Mouse (Mus musculus): ENCODE measurements around the gene Cbarp. TPM values are rescaled to one million over a fixed set of nuclear protein-coding genes. Genes with fewer than 3 reads are reported as not detected.
"Not testable (repeated sequence)": the region's sequence is repeated elsewhere in the genome, so short reads cannot be mapped to it uniquely, and the experiment has no call there.

Gene Cbarp
- polyA plus RNA-seq, 2 experiments = 1.1 to 1.8 TPM

- DNase-seq (ENCODE audit: low read depth in 3 of 3, low spot score in 3 of 3) = peak; percentile 82 to 87 (median 84)
- peaks cover 27 to 28% of the 10 kb centered on the region in 2 experiments for H3K4me1 ChIP-seq (replicated peaks; ENCODE audit: control insufficient read depth in 2 of 2, insufficient read depth in 2 of 2, low read length in 1 of 2)
- no peaks in the 10 kb centered on the region; the same call in 1 of the 2 replicates for H3K9me3 ChIP-seq (ENCODE audit: control insufficient read depth, low read length)
- H3K36me3 ChIP-seq (replicated peaks; ENCODE audit: control insufficient read depth, insufficient read depth, low read depth) = peaks cover 19% of the 10 kb centered on the region
- under 1% methylated on average over 48 of the region's 48 CpGs for WGBS (ENCODE audit: insufficient replicate concordance)
- H3K4me3 ChIP-seq (ENCODE audit: insufficient read depth in 1 of 2, low read depth in 2 of 2, low read length in 2 of 2) = peak overlapping the region; percentile 76 to 84
- H3K27me3 ChIP-seq (ENCODE audit: control insufficient read depth, insufficient read depth, low read length) = no peaks in the 10 kb centered on the region
- peak; percentile 61 for ATAC-seq (ENCODE audit: insufficient read depth)
- H3K27ac ChIP-seq = peak overlapping the region; percentile 88
- peak overlapping the region; percentile 85 for H3K4me2 ChIP-seq (ENCODE audit: low read depth)
- peak overlapping the region; percentile 88 for H3K9ac ChIP-seq (replicated peaks)
- TF ChIP-seq EP300 (IDR thresholded peaks at IDR 0.05; ENCODE audit: low read depth) = no peak
- no peak for TF ChIP-seq CTCF (IDR thresholded peaks at IDR 0.05; ENCODE audit: low read depth)
Observed at GRCm38 (mm10) chr10:80168038-80168661, 27.5 kb upstream of the Cbarp start.

GRCm38 (mm10) chr10:80167460-80168037 lies 26.9 kb upstream of the Cbarp start:
- no peaks in the 10 kb centered on the region for H3K27me3 ChIP-seq (ENCODE audit: control insufficient read depth, insufficient read depth, low read length)
- 0% methylated on average over 55 of the region's 55 CpGs for WGBS (ENCODE audit: insufficient replicate concordance)
- DNase-seq (ENCODE audit: low read depth in 3 of 3, low spot score in 3 of 3) = peak; percentile 98
- H3K9ac ChIP-seq (replicated peaks) = peak overlapping the region; percentile 88
- no peaks in the 10 kb centered on the region; the same call in 1 of the 2 replicates for H3K9me3 ChIP-seq (ENCODE audit: control insufficient read depth, low read length)
- H3K4me2 ChIP-seq (ENCODE audit: low read depth) = peak overlapping the region; percentile 85
- ATAC-seq (ENCODE audit: insufficient read depth) = peak; percentile 85
- peaks cover 26 to 31% of the 10 kb centered on the region in 2 experiments for H3K4me1 ChIP-seq (replicated peaks; ENCODE audit: control insufficient read depth in 2 of 2, insufficient read depth in 2 of 2, low read length in 1 of 2)
- peaks cover 19% of the 10 kb centered on the region for H3K36me3 ChIP-seq (replicated peaks; ENCODE audit: control insufficient read depth, insufficient read depth, low read depth)
- no peak for TF ChIP-seq EP300 (IDR thresholded peaks at IDR 0.05; ENCODE audit: low read depth)
- TF ChIP-seq CTCF (IDR thresholded peaks at IDR 0.05; ENCODE audit: low read depth) = no peak
- peak overlapping the region; percentile 88 for H3K27ac ChIP-seq
- H3K4me3 ChIP-seq (ENCODE audit: insufficient read depth in 1 of 2, low read depth in 2 of 2, low read length in 2 of 2) = peak overlapping the region; percentile 76 to 84

DNA sequence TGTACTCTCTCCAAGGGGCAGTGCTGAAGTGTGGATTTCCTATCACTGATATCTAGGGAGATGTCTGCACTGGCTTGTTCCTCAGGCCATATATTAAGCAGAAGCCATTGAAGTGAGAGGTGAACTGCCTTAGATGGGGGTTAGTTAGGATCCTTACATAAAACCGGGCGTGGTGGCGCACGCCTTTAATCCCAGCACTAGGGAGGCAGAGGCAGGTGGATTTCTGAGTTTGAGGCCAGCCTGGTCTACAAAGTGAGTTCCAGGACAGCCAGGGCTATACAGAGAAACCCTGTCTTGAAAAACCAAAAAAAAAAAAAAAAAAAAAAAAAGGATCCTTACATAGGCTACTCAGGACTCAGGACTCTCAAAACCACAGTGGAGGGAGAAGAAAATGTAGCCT lies 25.5 kb upstream of the Cbarp start:
- not testable (repeated sequence) for H3K4me3 ChIP-seq (ENCODE audit: insufficient read depth in 1 of 2, low read depth in 2 of 2, low read length in 2 of 2); H3K27ac ChIP-seq; H3K9ac ChIP-seq (replicated peaks); DNase-seq (ENCODE audit: low read depth in 3 of 3, low spot score in 3 of 3); H3K4me2 ChIP-seq (ENCODE audit: low read depth); ATAC-seq (ENCODE audit: insufficient read depth); H3K27me3 ChIP-seq (ENCODE audit: control insufficient read depth, insufficient read depth, low read length); H3K9me3 ChIP-seq (ENCODE audit: control insufficient read depth, low read length)
- peaks cover 34 to 41% of the 10 kb centered on the region in 2 experiments for H3K4me1 ChIP-seq (replicated peaks; ENCODE audit: control insufficient read depth in 2 of 2, insufficient read depth in 2 of 2, low read length in 1 of 2)
- peaks cover 13% of the 10 kb centered on the region for H3K36me3 ChIP-seq (replicated peaks; ENCODE audit: control insufficient read depth, insufficient read depth, low read depth)
- 82% methylated on average over 4 of the region's 4 CpGs for WGBS (ENCODE audit: insufficient replicate concordance)

DNA sequence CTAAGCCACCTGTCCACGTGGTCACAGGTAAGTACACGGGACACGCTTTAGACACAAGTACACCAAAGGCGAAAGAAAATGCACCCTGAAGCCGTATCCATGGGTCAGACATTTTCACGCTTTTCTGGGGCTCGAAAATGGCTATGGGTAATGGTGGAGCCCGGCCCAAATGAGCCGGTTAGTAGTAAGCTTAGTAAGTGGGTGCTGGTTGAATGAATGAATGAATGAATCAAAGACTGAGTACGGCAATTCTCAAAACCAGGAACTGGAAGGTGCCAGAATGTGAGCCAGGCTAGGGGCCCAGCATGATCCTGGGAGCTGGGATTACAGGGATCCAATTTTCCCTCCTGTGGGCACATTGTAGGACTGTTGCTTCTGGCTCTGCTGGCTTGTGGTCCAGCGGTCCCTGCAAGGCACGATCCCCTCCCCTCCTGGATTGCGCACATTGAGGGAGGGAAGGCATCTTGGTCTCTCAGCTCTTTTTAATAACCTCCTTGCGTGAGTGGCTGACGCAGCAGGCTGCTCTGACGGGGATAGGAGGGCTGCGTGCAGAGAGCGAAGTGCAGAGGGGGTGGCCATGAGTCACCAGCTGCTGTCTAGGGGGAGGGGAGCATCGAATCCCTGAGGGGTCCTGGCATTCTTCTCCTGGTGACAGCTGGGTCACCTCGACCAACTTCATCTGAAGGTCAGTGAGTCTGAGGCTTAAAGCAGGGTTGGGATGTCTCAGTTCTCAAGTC lies 24.9 kb upstream of the Cbarp start, which contains the start of gene Cirbp:
Cirbp (plus strand) TSS at position 594 of the 737 bp plus-strand sequence.
- no peak for ATAC-seq (ENCODE audit: insufficient read depth)
- Histone ChIP-seq H3K27ac (peak within 1 kb of the TSS; percentile 79), H3K9me3 (ENCODE audit: control insufficient read depth, low read length) (no peaks in the 10 kb centered on the region), H3K9ac (replicated peaks) (peak within 1 kb of the TSS; percentile 34), H3K4me3 (ENCODE audit: insufficient read depth in 1 of 2, low read depth in 2 of 2, low read length in 2 of 2) (peak within 1 kb of the TSS; percentile 49 to 56), H3K4me2 (ENCODE audit: low read depth) (peak within 1 kb of the TSS; percentile 85), H3K27me3 (ENCODE audit: control insufficient read depth, insufficient read depth, low read length) (no peaks in the 10 kb centered on the region), H3K36me3 (replicated peaks; ENCODE audit: control insufficient read depth, insufficient read depth, low read depth) (peaks cover 7% of the 10 kb centered on the region), H3K4me1 (replicated peaks; ENCODE audit: control insufficient read depth in 2 of 2, insufficient read depth in 2 of 2, low read length in 1 of 2) (peaks cover 40 to 46% of the 10 kb centered on the region in 2 experiments)
- no peak for DNase-seq (ENCODE audit: low read depth in 3 of 3, low spot score in 3 of 3)
- TF ChIP-seq EP300 (IDR thresholded peaks at IDR 0.05; ENCODE audit: low read depth) (no peak), CTCF (IDR thresholded peaks at IDR 0.05; ENCODE audit: low read depth) (no peak)
- WGBS (ENCODE audit: insufficient replicate concordance) = 34% methylated on average over 20 of the region's 20 CpGs

GRCm38 (mm10) chr10:80164998-80165344 lies 24.3 kb upstream of the Cbarp start:
- TF ChIP-seq EP300 (IDR thresholded peaks at IDR 0.05; ENCODE audit: low read depth) (0 out of 2 replicates have a peak, but pooled peaks have one; percentile 28), CTCF (IDR thresholded peaks at IDR 0.05; ENCODE audit: low read depth) (peak; percentile 100)
- Histone ChIP-seq H3K9ac (replicated peaks) (peak overlapping the region; percentile 34), H3K4me1 (replicated peaks; ENCODE audit: control insufficient read depth in 2 of 2, insufficient read depth in 2 of 2, low read length in 1 of 2) (peaks cover 45 to 52% of the 10 kb centered on the region in 2 experiments), H3K27me3 (ENCODE audit: control insufficient read depth, insufficient read depth, low read length) (no peaks in the 10 kb centered on the region), H3K27ac (no peak overlapping the region), H3K4me2 (ENCODE audit: low read depth) (peak overlapping the region; percentile 66), H3K36me3 (replicated peaks; ENCODE audit: control insufficient read depth, insufficient read depth, low read depth) (peaks cover 1% of the 10 kb centered on the region), H3K9me3 (ENCODE audit: control insufficient read depth, low read length) (no peaks in the 10 kb centered on the region), H3K4me3 (ENCODE audit: insufficient read depth in 1 of 2, low read depth in 2 of 2, low read length in 2 of 2) (peak overlapping the region; percentile 49 to 56)
- DNase-seq (ENCODE audit: low read depth in 3 of 3, low spot score in 3 of 3) (peak; percentile 89 to 94 (median 90)), ATAC-seq (ENCODE audit: insufficient read depth) (peak; percentile 46)
- under 1% methylated on average over 17 of the region's 17 CpGs for whole genome bisulfite sequencing (ENCODE audit: insufficient replicate concordance)

Measured in liver, embryonic 14.5 days (tissue).